Mouse (Mus musculus) ES-Bruce4 (cell line): Measurements from ENCODE around the gene Urad.

ENCODE experiments used
- CTCF ChIP-seq: IDR thresholded peaks from one replicate; pipeline ENCODE4 v1.8.1; 2011; ENCODE audit warnings: low read depth, low read length
- EP300 ChIP-seq: IDR thresholded peaks from 2 replicates; pipeline ENCODE4 v1.6.1; 2011; ENCODE audit warnings: low read depth, low read length; ENCODE audit not compliant: insufficient read depth
- POLR2A ChIP-seq: IDR thresholded peaks from one replicate; pipeline ENCODE4 v1.8.1; 2011; ENCODE audit warnings: low read length; ENCODE audit not compliant: insufficient read depth

DNA sequence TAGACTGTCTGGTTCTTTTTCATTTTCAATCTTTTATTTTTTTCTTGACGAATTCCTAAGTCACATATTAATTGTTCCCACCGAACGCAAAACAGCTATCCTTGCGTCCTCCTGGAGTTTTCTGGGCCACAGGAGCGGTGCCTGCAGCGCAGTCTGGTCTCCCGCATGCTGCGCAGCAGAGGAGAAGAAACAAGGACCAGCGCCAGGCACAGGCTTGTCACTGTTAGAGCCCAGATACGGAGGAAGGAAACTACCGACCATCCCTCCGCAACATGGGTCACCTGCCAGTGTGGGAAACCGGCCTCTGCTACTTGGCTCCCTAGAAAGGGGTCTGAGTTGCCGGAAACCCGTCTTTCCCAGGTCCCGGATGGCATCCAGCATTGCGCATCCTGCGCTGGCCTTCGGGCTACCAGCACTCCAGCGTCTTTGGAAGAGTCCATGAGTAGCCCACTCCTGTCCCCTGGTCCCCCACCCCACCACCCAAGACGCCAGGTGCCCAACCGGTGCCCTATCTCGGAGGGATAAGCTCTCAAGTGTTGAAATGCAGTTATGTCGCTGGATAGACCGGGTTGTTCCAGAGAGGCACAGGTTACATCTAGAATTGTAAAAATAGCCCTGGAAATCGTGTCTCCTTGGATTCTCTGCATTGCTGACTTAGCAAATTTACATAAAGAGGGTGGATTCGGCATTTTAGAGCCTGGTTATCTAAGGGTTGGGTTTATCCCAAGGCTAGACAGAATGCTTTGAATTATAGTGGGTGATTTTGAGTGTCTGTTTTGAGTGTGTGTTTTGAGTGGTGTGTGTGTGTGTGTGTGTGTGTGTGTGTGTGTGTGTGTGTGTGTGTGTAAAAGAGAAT is 9.2 kb downstream of the Urad start:
- no peak for TF ChIP-seq POLR2A
- no peak for TF ChIP-seq CTCF
- TF ChIP-seq EP300: no peak
